Mouse (Mus musculus) hematopoietic stem cell, adult 5-6 weeks (primary cell): ENCODE measurements around the gene Gm973. TPM values are rescaled to one million over a fixed set of nuclear protein-coding genes. Genes with fewer than 3 reads are reported as not detected.

Experiments
- ATAC-seq, 2 experiments: fragments of 125-278 bp in 1 of 2; replicated peaks in 1 of 2; 2 replicates each; pipeline ENCODE4 v1.8.0; 2016 to 2017; ENCODE audit warnings: inconsistent platforms in 2 of 2, mild to moderate bottlenecking in 2 of 2, moderate number of reproducible peaks in 2 of 2, low read depth in 1 of 2, moderate TSS enrichment in 1 of 2; ENCODE audit not compliant: low FRiP score in 2 of 2, poor library complexity in 2 of 2, severe bottlenecking in 2 of 2, insufficient read depth in 1 of 2, low TSS enrichment in 1 of 2
- total RNA-seq: library from RNA; stranded (forward); fragments of 172-1452, 232-1000 nt; gene quantifications from 2 replicates; pipeline ENCODE4 v1.2.3, GENCODE M21; 2017

Gene Gm973
- total RNA-seq, result 20.3 and 48.0 TPM in 2 replicates

DNA sequence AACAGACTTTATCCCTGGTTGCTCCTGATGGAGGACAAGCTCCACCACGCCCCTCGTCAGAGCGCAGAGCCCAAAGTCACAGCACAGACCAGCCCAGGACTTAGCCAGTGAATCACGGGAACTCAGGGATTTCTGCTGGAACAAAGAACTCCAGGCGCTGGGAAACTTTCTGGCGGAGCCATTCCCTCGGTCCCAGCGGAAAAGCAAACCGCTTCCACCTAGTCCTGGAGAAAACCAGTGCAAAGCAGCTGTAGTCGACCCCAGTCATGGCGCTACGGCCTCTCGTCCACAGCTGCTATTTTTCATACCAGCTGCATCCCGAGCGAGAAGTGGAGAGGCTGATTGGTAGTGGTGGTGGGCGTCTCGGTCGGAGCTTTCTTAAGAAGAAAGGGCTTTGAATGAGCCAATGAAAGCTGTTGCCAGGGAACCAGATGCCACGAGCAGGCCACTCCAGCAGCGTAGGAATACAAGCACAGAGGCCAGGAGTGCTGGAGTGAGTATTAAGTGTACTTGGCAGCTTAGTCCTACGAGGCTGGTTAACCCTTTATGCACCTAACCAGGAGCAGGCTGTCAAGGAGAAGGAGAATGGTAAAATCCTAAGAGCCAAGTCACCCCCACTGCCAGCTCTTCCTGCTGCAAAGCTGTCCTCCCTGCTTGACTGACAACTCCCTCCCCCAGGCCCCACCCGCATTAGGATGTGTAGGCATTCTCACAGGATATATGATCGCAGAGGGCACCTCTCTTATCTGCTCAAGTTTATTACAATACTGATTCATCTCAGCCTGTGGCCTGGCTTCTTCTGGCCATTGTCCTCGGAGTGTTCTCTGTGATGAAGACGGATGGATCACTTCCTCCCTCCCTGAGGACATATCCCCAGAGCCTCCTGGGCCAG lies at the start of gene Gm973:
TSS of gene Gm973 (plus strand) at position 239 of the 892 bp plus-strand sequence.
- ATAC-seq, result no peak; a peak in 1 of 4 replicates

DNA sequence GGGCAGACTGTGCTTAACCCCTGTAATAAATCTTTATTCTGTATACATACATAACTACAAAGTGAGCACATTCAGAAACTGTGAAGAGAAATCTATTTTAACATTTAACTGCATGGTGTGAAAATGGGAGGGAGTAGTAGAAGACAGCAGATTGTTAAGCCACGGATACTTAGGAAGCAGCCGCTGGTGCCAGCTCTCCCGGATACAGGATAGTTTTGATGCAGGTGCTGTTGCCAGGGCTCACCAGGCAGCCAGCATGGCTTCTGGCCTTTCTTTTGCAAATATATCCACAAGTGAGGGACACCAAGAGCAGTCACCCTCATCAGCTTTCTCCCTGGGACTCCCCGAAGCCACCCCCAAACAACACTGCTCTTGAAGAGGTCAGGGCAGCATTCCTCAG lies 46.9 kb upstream of the Gm973 start:
- ATAC-seq, result no peak

DNA sequence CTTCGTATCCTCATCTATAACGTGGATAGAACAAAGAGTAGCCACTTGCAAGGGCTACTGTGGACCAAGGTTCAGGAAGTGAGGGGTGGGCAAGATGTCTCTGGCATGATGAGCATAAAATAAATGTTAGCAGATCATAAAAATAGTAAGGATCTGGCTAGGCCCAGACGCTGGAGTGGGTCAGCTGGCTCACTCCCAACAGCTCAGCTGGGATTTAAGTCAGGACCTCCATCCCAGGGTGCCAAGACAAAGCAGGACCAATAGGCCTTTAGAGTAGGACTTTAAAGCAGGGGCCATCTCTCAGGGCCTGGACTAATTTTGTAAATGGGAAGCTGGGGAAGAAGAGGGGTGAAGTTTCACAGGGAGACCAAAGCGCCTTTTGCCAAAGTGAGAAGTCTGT lies 45.3 kb upstream of the Gm973 start:
- ATAC-seq, result no peak

DNA sequence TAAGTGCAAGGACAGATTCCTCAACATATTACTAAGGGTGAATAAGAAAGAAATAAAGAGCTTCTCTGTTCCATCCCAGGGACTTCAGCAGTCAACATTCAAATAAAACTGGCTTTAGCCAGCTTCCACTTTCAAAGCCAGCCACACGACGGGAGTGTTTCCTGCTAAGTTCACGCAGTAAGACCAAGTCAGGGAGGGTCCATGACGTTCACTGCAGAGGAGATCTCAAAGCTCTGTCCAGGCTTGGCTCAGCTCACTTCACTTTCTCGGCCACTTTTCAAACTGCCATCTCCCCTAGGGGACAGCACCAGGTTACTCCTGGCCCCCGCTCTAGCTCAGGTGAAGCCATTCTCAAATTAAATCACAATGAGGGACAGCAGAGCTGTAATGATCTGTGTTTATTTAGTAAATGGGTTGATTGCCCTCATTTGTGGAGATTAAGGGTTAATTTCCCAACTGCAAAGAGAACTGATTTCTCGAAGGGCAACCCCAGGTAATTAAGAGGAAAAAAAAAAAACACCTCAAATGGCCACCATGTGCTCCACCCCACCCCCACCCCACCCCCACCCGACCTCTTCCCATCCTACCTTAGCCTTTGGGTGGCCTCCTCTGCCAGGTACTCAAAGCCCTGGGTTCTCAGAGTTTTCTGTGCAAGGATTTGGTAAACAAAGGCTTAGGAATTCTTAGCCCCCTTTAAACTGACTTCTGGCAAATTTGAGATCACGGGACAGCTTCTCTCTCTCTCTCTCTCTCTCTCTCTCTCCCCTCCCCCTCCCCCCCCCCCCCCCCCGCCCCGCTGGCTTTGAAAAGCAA lies 43.5 kb upstream of the Gm973 start:
- no peak for ATAC-seq

DNA sequence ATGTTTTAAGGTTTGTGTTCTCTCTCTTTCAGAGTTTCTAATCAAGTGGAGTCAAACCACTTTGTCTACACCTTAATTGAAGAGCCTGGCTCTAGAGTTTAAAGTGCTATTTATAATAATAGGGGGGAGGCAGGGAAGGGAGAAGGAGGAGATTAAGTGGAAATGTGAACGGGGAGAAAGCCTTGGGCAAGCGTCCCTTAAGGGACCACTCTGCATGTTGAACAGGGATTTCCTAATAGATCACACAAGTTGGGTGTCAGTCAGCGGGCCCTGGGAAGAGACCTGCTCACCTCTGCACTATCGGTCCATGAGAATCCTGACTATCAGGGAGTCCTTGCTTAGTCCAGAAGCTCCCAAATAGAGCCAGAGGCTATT lies 42.9 kb upstream of the Gm973 start:
- no peak for ATAC-seq

DNA sequence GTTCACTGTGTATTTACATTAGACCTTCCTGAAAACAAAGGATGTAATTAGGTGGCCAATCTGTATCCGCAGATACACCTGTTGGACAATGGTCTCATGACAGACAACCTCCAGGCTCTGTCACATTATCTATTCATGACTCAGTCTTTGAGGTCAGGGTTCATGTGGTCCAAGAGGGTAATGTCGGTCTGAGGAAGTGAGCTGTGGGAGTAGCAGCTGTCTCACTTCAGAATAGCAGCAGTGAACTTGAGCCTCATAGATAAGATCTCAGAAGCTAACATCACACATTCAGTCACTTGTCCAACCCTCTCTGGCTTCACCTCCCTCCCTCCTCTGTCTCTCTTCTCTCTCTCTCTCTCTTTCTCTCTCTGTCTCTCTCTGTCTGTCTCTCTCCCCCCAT lies 40.4 kb upstream of the Gm973 start:
- ATAC-seq, result no peak

DNA sequence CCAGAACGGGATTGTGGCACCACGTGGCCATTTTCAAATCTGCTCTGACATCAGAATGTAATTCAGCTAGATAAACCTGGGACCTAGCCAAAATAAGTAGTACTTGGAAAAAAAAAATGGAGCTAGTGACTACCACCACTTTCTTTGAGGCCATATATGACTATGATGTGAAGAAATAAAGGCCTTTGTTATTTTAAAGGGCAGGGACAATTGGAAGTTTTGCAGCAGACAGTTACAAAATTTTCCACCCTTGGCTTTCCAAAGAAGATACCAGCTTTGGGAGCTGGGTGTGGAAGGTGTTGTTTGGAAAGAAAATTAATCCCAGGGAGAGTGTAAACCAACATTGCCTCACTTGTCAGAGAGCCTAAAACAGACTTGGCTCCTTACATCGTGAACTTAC lies 37.2 kb upstream of the Gm973 start:
- ATAC-seq, result no peak

DNA sequence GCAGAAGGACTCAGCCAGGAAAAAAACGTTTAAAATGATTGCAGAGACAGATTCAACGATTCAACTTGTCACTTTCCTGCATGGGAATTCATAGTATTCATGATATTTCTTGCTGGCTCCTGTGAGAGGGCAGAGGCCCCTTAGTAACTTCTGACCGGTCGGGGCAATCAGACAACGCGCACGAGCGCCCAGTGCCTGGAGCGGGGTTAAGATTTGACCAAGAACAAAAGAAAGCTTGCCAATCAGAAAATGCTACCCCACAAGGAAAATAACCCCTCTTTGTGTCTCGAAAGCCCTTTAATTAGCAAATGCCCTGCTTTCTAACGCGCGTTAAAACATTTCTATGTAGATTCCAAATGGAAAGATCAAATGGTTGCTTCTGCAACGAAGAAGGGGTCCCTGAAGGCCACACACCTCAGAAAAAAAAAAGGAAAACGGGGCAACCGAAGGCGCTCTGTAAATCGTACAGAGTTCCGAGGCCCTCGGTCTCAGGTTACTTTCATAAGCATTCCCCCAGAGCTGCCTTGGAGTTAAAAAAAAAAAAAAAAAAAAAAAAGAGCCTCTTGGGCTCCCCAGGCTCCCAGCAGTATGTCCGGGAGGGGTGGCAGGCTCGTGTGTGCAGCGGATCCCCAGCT lies 35.1 kb upstream of the Gm973 start:
- ATAC-seq, result peak in 1 of 2 experiments; percentile 44; a peak in 1 of 4 replicates

DNA sequence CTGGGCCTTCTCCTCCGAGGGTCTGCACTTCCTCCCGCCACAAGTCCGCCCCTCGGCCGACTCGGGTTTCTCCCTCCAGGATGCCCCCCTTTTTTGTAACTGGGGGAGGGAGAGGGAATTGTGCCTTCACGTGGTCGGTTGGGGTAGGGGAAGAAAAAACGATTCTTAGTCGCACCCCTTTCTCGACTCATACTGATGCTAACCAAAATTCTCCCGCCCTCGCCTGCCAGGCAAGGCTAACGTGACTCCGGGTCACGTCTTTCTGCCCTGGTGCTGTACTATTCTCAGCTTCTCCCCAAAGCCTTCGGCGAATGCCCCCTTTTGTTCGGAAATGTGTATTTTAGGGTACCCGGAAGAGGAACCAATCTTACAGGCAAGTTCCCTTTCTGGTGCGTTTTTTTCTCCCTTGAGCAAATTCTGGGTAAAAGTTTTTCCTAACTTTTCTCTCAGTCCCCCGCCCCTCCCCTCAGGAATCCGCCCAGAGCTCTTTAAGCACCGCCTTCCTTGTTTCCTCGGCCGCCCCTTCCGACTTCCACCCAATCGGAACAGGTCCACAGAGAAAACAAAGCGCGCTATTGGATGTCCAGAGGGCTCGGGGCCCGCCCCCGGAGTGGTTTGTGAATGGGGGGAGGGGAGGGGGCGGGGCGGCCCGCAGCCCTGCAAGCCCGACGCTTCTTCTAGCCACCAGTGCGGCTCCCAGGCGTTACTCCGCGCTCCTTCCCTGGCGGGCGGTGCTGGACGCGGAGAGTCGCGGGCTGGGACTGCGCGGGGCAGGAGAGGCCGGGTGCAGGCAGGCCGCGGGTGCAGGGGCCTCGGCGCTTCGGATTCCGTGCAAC lies 34.4 kb upstream of the Gm973 start:
- ATAC-seq, result peak; percentile 86 to 92

DNA sequence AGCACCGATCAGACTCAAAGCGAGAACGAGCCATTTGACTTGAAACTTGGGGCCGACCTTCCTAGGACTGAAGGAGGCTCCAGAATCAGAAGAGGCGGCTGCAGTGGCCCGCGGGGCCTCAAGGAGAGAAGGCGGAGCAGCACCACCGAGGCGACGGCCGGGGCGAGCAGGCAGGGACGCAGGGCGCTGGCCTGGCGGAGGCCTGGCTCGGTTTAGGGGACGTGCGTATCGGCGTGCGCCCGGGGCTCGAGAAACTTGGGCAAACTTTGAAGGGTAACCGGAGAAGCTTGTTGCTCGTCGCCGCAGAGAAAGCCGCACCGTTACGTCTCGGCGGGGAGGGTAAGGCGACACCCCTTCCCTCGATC lies 33.8 kb upstream of the Gm973 start, which contains the start of gene Fzd7:
TSS of gene Fzd7 (plus strand) at position 94 of the 365 bp plus-strand sequence.
- ATAC-seq, result no peak

DNA sequence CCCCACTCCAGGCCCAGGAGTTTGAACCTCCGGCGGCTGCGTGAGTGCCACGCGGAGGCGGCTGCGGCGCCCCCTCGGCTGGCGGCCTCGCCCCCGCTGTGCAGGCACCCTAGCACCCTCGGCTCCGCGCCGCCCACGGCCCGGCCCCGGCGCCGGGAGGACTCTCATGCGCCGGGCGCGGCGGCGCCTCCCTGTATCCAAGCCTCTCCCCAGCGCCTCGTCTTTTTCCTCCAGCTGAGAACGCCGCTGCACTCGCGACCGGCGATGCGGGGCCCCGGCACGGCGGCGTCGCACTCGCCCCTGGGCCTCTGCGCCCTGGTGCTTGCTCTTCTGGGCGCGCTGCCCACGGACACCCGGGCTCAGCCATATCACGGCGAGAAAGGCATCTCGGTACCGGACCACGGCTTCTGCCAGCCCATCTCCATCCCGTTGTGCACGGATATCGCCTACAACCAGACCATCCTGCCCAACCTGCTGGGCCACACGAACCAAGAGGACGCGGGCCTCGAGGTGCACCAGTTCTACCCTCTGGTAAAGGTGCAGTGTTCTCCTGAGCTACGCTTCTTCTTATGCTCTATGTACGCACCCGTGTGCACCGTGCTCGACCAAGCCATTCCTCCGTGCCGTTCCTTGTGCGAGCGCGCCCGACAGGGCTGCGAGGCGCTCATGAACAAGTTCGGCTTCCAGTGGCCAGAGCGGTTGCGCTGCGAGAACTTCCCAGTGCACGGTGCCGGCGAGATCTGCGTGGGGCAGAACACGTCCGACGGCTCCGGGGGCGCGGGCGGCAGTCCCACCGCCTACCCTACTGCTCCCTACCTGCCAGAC lies 33.2 kb upstream of the Gm973 start:
- no peak for ATAC-seq

DNA sequence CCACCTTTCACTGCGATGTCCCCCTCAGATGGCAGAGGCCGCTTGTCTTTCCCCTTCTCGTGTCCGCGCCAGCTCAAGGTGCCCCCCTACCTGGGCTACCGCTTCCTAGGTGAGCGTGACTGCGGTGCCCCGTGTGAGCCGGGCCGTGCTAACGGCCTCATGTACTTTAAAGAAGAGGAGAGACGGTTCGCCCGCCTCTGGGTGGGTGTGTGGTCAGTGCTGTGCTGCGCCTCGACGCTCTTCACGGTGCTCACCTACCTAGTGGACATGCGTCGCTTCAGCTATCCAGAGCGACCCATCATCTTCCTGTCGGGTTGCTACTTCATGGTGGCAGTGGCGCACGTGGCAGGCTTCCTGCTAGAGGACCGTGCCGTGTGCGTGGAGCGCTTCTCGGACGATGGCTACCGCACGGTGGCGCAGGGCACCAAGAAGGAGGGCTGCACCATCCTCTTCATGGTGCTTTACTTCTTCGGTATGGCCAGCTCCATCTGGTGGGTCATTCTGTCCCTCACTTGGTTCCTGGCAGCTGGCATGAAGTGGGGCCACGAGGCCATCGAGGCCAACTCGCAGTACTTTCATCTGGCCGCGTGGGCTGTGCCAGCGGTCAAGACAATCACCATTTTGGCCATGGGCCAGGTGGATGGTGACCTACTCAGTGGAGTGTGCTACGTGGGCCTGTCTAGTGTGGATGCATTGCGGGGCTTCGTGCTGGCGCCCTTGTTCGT lies 32.4 kb upstream of the Gm973 start:
- no peak for ATAC-seq

DNA sequence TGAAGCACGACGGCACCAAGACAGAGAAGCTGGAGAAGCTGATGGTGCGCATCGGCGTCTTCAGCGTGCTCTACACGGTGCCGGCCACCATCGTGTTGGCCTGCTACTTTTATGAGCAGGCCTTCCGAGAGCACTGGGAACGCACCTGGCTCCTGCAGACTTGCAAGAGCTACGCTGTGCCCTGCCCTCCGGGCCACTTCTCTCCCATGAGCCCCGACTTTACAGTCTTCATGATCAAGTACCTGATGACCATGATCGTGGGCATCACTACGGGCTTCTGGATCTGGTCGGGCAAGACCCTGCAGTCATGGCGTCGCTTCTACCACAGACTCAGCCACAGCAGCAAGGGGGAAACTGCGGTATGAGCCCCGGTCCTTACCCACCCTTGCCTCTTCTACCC lies 31.8 kb upstream of the Gm973 start:
- ATAC-seq, result no peak

DNA sequence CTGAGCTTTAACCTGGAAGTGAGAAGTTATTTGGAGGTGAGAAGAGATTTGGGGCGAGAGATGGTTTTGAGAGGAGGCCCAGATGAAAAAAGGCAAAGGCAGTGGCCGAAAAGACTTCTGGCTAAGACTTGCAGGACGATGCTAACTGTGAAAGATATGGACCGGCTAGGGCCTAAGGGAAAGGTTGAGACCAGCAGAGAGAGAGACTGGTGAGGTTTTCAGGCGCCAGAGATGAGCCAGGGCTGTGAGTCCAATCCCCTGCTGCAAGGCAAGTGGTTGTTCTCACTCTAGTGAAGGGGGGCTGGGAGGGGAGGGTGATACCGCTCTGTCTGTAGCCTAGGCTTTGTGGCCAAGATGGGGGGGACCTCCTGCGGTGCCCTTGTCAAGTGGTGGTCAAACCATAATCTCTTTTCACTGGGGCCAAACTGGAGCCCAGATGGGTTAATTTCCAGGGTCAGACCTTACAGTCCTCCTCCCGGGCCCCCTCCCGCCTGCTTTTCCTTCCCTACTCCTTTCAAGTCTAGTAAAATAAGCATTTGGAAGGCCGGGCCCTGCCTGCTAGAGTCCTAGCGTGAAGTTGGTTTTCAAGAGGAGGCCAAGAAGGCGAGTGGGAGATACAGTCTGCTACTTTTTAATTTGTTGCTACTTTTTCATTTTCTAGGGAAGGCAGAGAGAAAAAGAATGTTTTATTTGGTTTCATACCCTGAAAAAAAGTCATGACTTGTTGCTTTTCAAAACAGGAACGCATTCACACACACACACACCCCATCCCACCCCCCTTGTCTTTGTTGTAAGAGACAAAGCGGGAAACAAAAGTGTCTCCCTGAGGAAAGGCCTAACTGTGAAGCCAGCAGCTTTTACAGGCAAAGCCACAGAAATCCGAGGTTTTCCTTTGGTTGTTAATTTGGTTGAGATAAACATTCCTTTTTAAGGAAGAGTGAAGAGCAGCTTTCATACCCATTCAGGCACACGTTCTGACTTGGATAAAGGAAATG lies 31.0 kb upstream of the Gm973 start:
- no peak for ATAC-seq

DNA sequence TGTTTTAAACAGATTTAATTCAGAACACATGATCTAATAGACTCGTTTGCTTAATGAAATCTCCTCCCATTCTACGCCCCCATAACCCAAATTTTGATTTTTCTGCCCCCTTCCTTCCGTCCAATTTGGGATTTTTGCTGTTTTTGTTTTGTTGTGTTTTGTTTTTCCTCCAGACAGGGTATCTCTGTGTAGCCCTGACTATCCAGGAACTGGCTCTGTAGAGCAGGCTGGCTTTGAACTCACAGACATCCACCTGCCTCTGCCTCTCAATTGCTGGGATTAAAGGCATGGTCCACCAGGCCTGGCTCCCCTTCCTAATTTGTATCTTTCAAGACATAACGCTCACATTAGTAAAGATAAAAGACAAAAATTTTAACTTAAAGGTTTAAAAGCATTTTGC lies 30.3 kb upstream of the Gm973 start:
- no peak for ATAC-seq
